Mouse (Mus musculus): ENCODE data around the gene Gm20388.

Gm20388 gene

GRCm38 (mm10) chr8:119910547-119911257, at the start of gene Gm20388:
Gene Gm20388 (plus strand): TSS chr8:119910841.
- in situ Hi-C loops (cut with MboI, MseI), result no loop called here

GRCm38 (mm10) chr8:119861706-119862389, 48.8 kb upstream of the Gm20388 start, which contains the start of gene Klhl36:
Gene Klhl36 (plus strand): TSS chr8:119862266.
- in situ Hi-C loops (cut with MboI, MseI), result no loop called here

GRCm38 (mm10) chr8:119862390-119862734, 48.3 kb upstream of the Gm20388 start:
- in situ Hi-C loops (cut with MboI, MseI), result no loop called here

GRCm38 (mm10) chr8:119862749-119863148, 47.9 kb upstream of the Gm20388 start:
- in situ Hi-C loops (cut with MboI, MseI), result no loop called here

- in situ Hi-C loops (cut with MboI, MseI), result no loop called here
Measured at GRCm38 (mm10) chr8:119869616-119870015, 41.0 kb upstream of the Gm20388 start.

- in situ Hi-C loops (cut with MboI, MseI), result no loop called here
Measured at GRCm38 (mm10) chr8:119873181-119873580, 37.5 kb upstream of the Gm20388 start.

GRCm38 (mm10) chr8:119881301-119881700, 29.3 kb upstream of the Gm20388 start:
- in situ Hi-C loops (cut with MboI, MseI), result no loop called here

GRCm38 (mm10) chr8:119881917-119882316, 28.7 kb upstream of the Gm20388 start:
- in situ Hi-C loops (cut with MboI, MseI), result no loop called here

- in situ Hi-C loops (cut with MboI, MseI), result no loop called here
Measured at GRCm38 (mm10) chr8:119883281-119883680, 27.4 kb upstream of the Gm20388 start.

GRCm38 (mm10) chr8:119885612-119886011, 25.0 kb upstream of the Gm20388 start:
- in situ Hi-C loops (cut with MboI, MseI), result no loop called here

GRCm38 (mm10) chr8:119887130-119887529, 23.5 kb upstream of the Gm20388 start:
- in situ Hi-C loops (cut with MboI, MseI), result no loop called here

GRCm38 (mm10) chr8:119888012-119888411, 22.6 kb upstream of the Gm20388 start:
- in situ Hi-C loops (cut with MboI, MseI), result no loop called here

- in situ Hi-C loops (cut with MboI, MseI), result no loop called here
Measured at GRCm38 (mm10) chr8:119897069-119897468, 13.6 kb upstream of the Gm20388 start.

- in situ Hi-C loops (cut with MboI, MseI), result no loop called here
Measured at GRCm38 (mm10) chr8:119897933-119898332, 12.7 kb upstream of the Gm20388 start.

GRCm38 (mm10) chr8:119901349-119901748, 9.3 kb upstream of the Gm20388 start:
- in situ Hi-C loops (cut with MboI, MseI), result no loop called here

- in situ Hi-C loops (cut with MboI, MseI), result no loop called here
Measured at GRCm38 (mm10) chr8:119901952-119902351, 8.7 kb upstream of the Gm20388 start.

GRCm38 (mm10) chr8:119904323-119904911, 6.2 kb upstream of the Gm20388 start:
- in situ Hi-C loops (cut with MboI, MseI), result no loop called here

- in situ Hi-C loops (cut with MboI, MseI), result no loop called here
Measured at GRCm38 (mm10) chr8:119909944-119910546, 596 bp upstream of the Gm20388 start, which contains the start of gene Usp10. Gene Usp10 (plus strand): TSS chr8:119910360.

GRCm38 (mm10) chr8:119911258-119911962, 769 bp downstream of the Gm20388 start:
- in situ Hi-C loops (cut with MboI, MseI), result no loop called here

- in situ Hi-C loops (cut with MboI, MseI), result no loop called here
Measured at GRCm38 (mm10) chr8:119912643-119913042, 2.0 kb downstream of the Gm20388 start.

GRCm38 (mm10) chr8:119913181-119913580, 2.5 kb downstream of the Gm20388 start:
- in situ Hi-C loops (cut with MboI, MseI), result no loop called here

- in situ Hi-C loops (cut with MboI, MseI), result no loop called here
Measured at GRCm38 (mm10) chr8:119914161-119914560, 3.5 kb downstream of the Gm20388 start.

Data from T-helper 1 cell (primary cell).